Mouse (Mus musculus) neural tube, embryonic 12.5 days (tissue): ENCODE measurements around the gene Six1. TPM values are rescaled to one million over a fixed set of nuclear protein-coding genes. Genes with fewer than 3 reads are reported as not detected.
"Not testable (repeated sequence)": the region's sequence is repeated elsewhere in the genome, so short reads cannot be mapped to it uniquely, and the experiment has no call there.

Source experiments
- ATAC-seq: fragments of 200-750 bp; cut with Nextera tagmentation; 2 replicates; pipeline ENCODE4 v1.8.0; 2017; ENCODE audit warnings: low read depth, mild to moderate bottlenecking, moderate TSS enrichment, moderate library complexity; ENCODE audit not compliant: low FRiP score
- H3K27ac ChIP-seq: fragments of 300-500 bp; sonication (generic); 2 replicates; pipeline ENCODE4 v1.5.1; 2016
- H3K27me3 ChIP-seq: fragments of 300-500 bp; sonication (generic); replicated peaks from 2 replicates; pipeline ENCODE4 v1.6.1; 2016; ENCODE audit warnings: mild to moderate bottlenecking
- H3K36me3 ChIP-seq: fragments of 300-500 bp; sonication (generic); 2 replicates; pipeline ENCODE4 v1.6.1; 2016; ENCODE audit warnings: mild to moderate bottlenecking
- H3K4me1 ChIP-seq: fragments of 300-500 bp; sonication (generic); 2 replicates; pipeline ENCODE4 v1.6.1; 2016
- H3K4me2 ChIP-seq: fragments of 300-500 bp; sonication (generic); replicated peaks from 2 replicates; pipeline ENCODE4 v1.6.1; 2016; ENCODE audit warnings: mild to moderate bottlenecking
- H3K4me3 ChIP-seq: fragments of 300-500 bp; sonication (generic); 2 replicates; pipeline ENCODE4 v1.5.1; 2016
- H3K9ac ChIP-seq: fragments of 300-500 bp; sonication (generic); 2 replicates; pipeline ENCODE4 v1.6.1; 2016; ENCODE audit warnings: mild to moderate bottlenecking
- H3K9me3 ChIP-seq: fragments of 300-500 bp; sonication (generic); 2 replicates; pipeline ENCODE4 v1.6.1; 2016; ENCODE audit warnings: mild to moderate bottlenecking
- WGBS: fragments of 180-500 bp; shearing (Covaris S2); methylation state at CpG from one replicate; pipeline ENCODE4 v1.1.7; 2016; 5-methylcytosine and 5-hydroxymethylcytosine counted together
- polyA plus RNA-seq: library from polyadenylated mRNA; unstranded; fragments of >200 nt; fragmentation: Nextera tagmentation; extraction: Ambion mirVana; gene quantifications from 2 replicates; pipeline ENCODE4 v1.2.1, GENCODE M21; 2016

Gene Six1
- polyA plus RNA-seq, 1 experiment from 2014 or later: 36.7 TPM

DNA sequence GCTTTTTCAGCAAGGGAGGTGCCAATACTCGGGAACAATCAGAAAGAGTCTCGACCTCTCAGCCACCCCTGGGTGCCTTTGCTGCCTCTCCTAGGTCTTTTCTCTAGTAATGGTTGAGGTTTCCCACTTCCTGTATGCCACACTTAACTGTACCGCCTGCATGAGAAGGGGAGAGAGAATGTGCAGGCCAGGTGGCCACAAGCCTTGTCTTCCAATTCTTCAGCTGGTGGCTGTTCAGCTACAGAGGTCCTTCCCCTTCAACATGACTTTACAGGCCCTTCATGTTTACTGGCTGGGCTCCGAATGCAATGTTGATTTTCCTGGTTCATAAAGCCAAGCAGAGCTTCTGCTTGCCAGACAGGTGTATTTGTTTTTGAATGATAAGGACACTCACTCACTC is 39.4 kb downstream of the Six1 start:
- no peak for ATAC-seq
- Histone ChIP-seq H3K4me2 (no peak overlapping the region), H3K4me3 (no peak overlapping the region), H3K4me1 (no peaks in the 10 kb centered on the region), H3K9me3 (no peaks in the 10 kb centered on the region), H3K27ac (no peak overlapping the region), H3K27me3 (no peaks in the 10 kb centered on the region), H3K9ac (no peak overlapping the region), H3K36me3 (no peaks in the 10 kb centered on the region)
- 69% methylated on average over 4 of the region's 4 CpGs for WGBS

DNA sequence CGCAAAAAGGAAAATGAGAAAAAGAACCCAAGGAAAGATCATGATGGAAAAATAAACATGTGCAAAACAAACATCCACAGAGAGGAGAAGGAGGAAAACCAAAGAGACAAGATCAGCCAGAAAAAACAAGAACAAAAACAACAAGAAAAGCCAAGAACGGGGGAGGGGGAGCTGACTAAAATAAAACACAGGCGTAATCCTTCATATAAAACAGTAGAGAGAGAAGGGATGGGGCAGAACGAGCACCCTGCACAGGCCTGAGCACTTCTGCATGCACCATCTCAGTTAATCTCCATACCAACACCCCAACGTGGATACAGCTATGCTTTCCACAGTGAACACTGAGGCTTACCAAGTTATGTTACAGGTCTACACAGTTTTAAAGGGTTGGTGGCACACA is 40.9 kb downstream of the Six1 start:
- Histone ChIP-seq H3K4me3 (no peak overlapping the region), H3K4me1 (no peaks in the 10 kb centered on the region), H3K9ac (no peak overlapping the region), H3K4me2 (no peak overlapping the region), H3K27me3 (no peaks in the 10 kb centered on the region), H3K27ac (no peak overlapping the region), H3K9me3 (no peaks in the 10 kb centered on the region), H3K36me3 (no peaks in the 10 kb centered on the region)
- ATAC-seq: no peak
- WGBS: 69% methylated on average over 5 of the region's 5 CpGs

DNA sequence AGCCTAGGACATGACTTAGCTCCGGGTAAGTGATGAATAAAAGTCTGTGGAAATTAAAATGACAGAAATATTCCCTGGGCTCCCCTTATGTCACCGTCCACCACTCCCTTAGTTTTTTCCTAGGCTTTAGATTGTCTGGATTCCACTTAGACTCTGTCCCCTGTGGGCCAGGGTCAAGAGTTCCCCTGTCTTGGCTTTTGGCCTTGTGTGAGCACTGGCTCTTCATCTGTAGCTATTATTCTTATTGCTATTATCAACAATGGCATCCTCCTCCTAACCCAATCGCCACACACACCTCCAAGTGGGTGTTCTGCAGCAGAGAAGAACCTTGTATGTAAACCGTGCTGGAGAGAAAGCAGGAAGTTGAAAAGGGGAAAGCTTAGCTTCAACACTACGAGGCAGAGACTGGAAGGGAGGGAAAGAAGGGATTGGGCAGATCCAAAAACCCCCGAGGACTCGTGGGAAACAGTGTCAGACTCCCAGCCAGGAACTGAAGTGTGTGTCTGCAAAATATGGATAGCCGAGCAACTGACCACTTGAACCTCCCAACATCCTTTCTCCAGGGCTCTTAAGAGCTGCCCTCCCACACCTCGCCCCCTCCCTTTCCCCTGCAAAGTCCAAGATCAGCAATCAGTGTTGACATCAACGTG is 41.4 kb downstream of the Six1 start:
- Histone ChIP-seq H3K27ac (no peak overlapping the region), H3K27me3 (no peaks in the 10 kb centered on the region), H3K9me3 (no peaks in the 10 kb centered on the region), H3K4me2 (no peak overlapping the region), H3K36me3 (no peaks in the 10 kb centered on the region), H3K9ac (no peak overlapping the region), H3K4me1 (no peaks in the 10 kb centered on the region), H3K4me3 (no peak overlapping the region)
- WGBS: 67% methylated on average over 10 of the region's 10 CpGs
- ATAC-seq: no peak

DNA sequence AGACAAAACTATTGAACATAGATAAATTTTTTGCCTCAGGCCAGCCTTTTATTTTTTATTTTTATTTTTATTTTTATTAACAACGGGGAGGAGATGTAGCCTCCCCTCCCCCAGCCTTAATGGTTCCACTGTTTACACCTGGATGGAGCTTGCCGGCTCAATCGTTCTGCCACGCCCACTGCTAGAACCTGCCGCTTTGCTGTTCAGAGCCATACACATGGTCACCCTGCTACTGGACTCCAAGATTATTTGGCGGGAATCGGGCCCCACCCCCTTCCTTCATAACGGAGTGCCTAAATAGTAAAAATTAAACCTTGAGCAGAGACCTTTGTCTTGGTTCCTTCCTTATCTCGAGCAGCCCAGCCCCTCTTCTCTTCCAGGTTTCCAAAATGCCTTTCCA is 50.8 kb downstream of the Six1 start:
- H3K27ac ChIP-seq, ATAC-seq, H3K4me2 ChIP-seq, H3K27me3 ChIP-seq, H3K36me3 ChIP-seq, H3K4me1 ChIP-seq, H3K9ac ChIP-seq, H3K9me3 ChIP-seq, H3K4me3 ChIP-seq: not testable (repeated sequence)
- whole genome bisulfite sequencing: 52% methylated on average over 9 of the region's 9 CpGs

DNA sequence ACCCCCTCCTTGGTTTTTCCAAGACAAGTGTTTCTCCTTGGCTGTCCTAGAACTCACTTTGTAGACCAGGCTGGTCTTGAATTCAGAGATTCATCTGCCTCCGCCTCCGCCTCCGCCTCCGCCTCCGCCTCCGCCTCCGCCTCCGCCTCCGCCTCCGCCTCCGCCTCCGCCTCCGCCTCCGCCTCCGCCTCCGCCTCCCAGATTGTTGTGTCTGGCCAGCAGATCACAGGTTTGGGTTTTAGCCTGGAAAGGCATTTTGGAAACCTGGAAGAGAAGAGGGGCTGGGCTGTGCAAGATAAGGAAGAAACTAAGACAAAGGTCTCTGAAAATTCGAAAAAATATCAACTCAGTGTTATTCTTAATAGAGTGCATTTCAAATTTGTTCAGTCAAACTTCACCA is 51.4 kb downstream of the Six1 start:
- not testable (repeated sequence) for H3K9me3 ChIP-seq, H3K4me1 ChIP-seq, H3K4me3 ChIP-seq, H3K27ac ChIP-seq, H3K36me3 ChIP-seq, H3K4me2 ChIP-seq, ATAC-seq, H3K27me3 ChIP-seq, H3K9ac ChIP-seq
- 61% methylated on average over 17 of the region's 17 CpGs for WGBS

DNA sequence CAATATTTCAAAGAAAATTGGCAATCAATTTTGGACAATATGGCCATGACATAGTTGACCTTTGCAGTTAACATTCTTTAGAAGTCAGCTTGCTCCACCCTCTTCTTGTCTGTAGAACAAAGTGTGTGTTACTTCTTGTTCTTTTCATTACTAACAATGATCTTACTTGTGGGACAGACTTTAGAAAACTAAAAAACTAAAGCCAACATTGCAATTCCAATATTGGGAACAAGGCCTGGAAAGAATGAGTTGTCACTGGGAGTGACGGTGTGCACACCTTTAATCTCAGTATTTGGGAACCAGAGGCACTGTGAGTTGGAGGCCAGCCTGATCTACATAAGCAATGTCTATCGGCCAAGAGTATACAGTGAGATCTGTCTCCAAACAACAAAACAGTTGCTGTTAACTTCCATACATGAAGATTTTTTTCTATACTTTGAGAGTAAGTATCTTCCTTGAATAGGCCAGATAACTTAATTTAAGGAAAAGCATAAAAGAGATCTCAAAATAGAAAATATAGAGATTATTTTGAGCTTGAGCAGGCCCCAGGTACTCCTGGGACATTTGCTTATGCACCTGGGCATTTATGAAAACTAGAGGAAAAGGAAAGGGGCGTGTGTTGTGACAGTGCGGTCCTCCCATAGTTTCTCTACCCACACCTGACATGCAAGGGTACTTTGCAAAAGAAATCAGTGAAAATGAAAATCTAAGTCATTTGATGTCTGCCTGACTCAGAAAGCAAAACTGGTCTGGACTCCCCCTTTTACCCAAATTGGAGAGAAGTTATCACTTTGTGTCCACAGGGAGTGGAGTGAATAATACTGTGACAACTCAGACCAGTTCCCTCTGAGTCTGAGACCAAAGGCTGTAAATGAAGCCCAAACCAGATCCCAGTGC is 55.3 kb downstream of the Six1 start:
- H3K9ac ChIP-seq: no peak overlapping the region
- no peak overlapping the region for H3K27ac ChIP-seq
- H3K4me2 ChIP-seq: no peak overlapping the region
- H3K4me1 ChIP-seq: no peaks in the 10 kb centered on the region
- no peaks in the 10 kb centered on the region for H3K36me3 ChIP-seq
- ATAC-seq: no peak
- no peaks in the 10 kb centered on the region for H3K27me3 ChIP-seq
- no peak overlapping the region for H3K4me3 ChIP-seq
- WGBS: 88% methylated on average over 4 of the region's 4 CpGs
- H3K9me3 ChIP-seq: no peaks in the 10 kb centered on the region

DNA sequence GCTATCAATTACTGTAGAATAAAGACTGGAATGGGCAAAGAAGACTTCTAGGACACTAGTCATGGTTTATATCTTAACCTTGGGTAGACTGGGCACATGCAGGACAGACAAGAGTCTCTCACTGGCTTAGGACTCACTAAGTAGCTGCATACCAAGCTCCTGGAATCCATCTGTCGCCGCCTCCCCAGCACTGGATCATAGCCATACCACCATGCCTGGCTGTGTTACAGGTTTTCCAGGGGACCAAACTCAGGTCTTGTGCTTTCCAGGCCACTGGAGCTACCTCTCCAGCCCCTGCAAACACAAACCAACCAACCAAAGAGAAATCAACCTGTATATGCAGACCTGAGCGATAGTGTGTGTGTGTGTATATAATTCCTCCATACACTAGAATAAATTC is 57.0 kb downstream of the Six1 start:
- Histone ChIP-seq H3K9me3 (no peaks in the 10 kb centered on the region), H3K9ac (no peak overlapping the region), H3K4me1 (no peaks in the 10 kb centered on the region), H3K36me3 (no peaks in the 10 kb centered on the region), H3K27ac (no peak overlapping the region), H3K27me3 (no peaks in the 10 kb centered on the region), H3K4me3 (no peak overlapping the region), H3K4me2 (no peak overlapping the region)
- ATAC-seq: no peak
- 94% methylated on average over 3 of the region's 3 CpGs for WGBS

Other genes starting within 250 kb of the Six1 start
- gene Six6, start 114.0 kb downstream of the Six1 start, polyA plus RNA-seq: not detected in 2 replicates
- 3.5 and 3.6 TPM in 2 replicates for gene 4930447C04Rik, start 113.1 kb downstream of the Six1 start, polyA plus RNA-seq
- gene Six4, start 59.6 kb upstream of the Six1 start, polyA plus RNA-seq: 5.0 and 6.8 TPM in 2 replicates
- gene Mnat1, start 69.8 kb upstream of the Six1 start, polyA plus RNA-seq: 25.0 and 32.9 TPM in 2 replicates
- 16.2 and 18.8 TPM in 2 replicates for gene Trmt5, start 232.8 kb upstream of the Six1 start, polyA plus RNA-seq
- 10.0 and 12.6 TPM in 2 replicates for gene Slc38a6, start 232.9 kb upstream of the Six1 start, polyA plus RNA-seq